Mouse (Mus musculus): ENCODE measurements around the gene Hist2h3c2. TPM values are rescaled to one million over a fixed set of nuclear protein-coding genes. Genes with fewer than 3 reads are reported as not detected.

The Hist2h3c2 gene
- total RNA-seq, 2 experiments from 2014 or later: 79.1 to 93.5 TPM

DNA sequence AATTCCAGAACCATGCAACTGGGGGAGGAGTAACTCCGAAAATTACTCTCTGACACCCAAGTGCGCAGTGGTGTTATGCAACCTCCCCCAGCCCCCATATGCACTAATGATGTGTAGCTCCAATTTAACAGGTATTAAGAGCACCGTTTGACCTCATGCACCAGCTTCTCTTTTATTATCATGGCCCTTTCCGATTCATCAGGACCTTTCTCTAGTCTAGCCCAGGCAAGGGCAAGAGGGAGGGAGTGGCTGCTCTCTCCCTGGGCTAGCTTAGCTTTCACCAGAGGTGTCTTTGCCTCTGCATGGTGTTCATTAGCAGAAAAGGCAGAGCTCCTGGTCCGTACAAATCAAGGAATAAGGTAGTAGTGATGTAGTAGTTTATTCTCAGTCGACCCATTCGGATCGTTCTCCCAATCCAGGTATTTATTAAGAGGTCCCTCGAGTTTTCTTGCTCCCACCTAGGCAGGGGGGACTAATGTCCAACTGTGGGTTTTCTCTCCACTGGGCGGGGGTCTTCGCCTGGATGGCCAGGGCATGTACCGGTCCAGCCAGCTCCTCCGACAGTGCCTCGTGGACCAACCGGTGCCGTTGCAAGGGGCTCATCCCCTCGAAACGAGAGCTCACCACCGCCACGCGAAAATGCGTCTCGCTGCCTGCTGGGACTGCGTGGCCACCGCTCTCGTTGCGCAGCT is 42.3 kb downstream of the Hist2h3c2 start:
- no peak for DNase-seq

DNA sequence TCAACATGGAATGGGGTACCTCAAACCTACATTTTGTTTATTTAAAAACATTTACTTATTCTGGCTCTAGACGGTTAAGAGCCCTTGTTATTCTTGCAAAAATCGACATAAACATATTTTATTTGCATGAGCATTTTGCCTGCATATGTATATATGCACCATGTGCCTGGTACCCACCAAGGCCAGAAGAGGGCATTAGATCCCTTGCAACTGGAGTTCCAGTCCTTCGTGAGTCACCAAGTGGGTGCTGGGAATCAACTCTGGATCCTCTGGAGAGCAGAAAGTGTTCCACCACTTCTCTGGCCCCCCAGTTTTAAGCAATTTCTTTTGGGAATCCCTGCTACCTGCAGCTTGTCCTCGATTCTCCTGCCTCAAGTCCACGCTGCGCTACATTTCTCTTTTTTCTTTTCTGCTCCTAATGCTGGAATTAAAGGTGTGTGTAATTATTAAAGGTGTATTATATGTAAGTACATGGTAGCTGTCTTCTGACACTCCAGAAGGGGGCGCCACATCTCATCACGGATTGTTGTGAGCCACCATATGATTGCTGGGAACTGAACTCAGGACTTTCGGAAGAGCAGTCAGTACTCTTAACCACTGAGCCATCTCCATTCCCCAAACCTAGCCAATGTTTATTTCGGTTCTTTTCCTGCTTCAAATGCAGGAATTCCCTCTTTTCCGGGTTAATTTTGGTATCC is 43.2 kb downstream of the Hist2h3c2 start:
- no peak for DNase-seq

- DNase-seq: no peak
Observed at GRCm38 (mm10) chr3:96194966-96195365, 44.0 kb downstream of the Hist2h3c2 start.

GRCm38 (mm10) chr3:96192977-96193376 is 46.0 kb downstream of the Hist2h3c2 start:
- DNase-seq: no peak

Small RNAs within 50 kb of the gene (microRNA-seq; reads per million reads assigned to microRNA genes)
- gene Gm44492 (0 to 0.25 reads per million in 2 experiments), gene Gm47311 (0 reads per million in 2 experiments), gene Gm47313 (0 reads per million in 2 experiments)

Other genes with a start within 250 kb of the Hist2h3c2 start
- 10 to 100 TPM; 56.2 to 67.9 TPM for gene Plekho1, start 243.1 kb downstream of the Hist2h3c2 start, total RNA-seq (2021)
- gene Vps45, start 180.7 kb downstream of the Hist2h3c2 start, total RNA-seq (2021): 10 to 100 TPM; 25.4 to 27.3 TPM
- 10 to 100 TPM; 49.3 to 55.9 TPM for gene Otud7b, start 134.6 kb downstream of the Hist2h3c2 start, total RNA-seq (2021)
- gene Mtmr11, start 77.1 kb downstream of the Hist2h3c2 start, total RNA-seq (2021): 10 to 100 TPM in 1 of 2 experiments, 1 to 10 TPM in 1; 4.3 to 12.0 TPM
- gene Sf3b4, start 66.8 kb downstream of the Hist2h3c2 start, total RNA-seq (2021): 10 to 100 TPM; 18.4 to 22.5 TPM
- 1 to 10 TPM; 4.1 TPM for gene Sv2a, start 58.0 kb downstream of the Hist2h3c2 start, total RNA-seq (2021)
- 10 to 100 TPM; 23.3 to 28.3 TPM for gene Bola1, start 19.4 kb downstream of the Hist2h3c2 start, total RNA-seq (2021)
- gene Hist2h2ab, start 19.3 kb downstream of the Hist2h3c2 start, total RNA-seq (2021): 10 to 100 TPM; 10.3 to 10.7 TPM
- gene Hist2h2ac, start 18.2 kb downstream of the Hist2h3c2 start, total RNA-seq (2021): 10 to 100 TPM; 77.5 to 90.5 TPM
- gene Hist2h2be, start 18.0 kb downstream of the Hist2h3c2 start, total RNA-seq (2021): 1 to 10 TPM; 3.7 to 4.7 TPM
- 100 to 1,000 TPM; 666 to 717 TPM for gene Hist2h2aa2, start 1.1 kb upstream of the Hist2h3c2 start, total RNA-seq (2021)
- gene Hist2h2aa1, start 6.4 kb upstream of the Hist2h3c2 start, total RNA-seq (2021): 10 to 100 TPM; 10.2 to 16.2 TPM
- gene Hist2h3c1, start 7.6 kb upstream of the Hist2h3c2 start, total RNA-seq (2021): 1 to 10 TPM in 1 of 2 experiments, under 1 TPM in 1; 0.43 to 1.8 TPM
- 10 to 100 TPM; 40.0 to 46.5 TPM for gene Hist2h4, start 24.2 kb upstream of the Hist2h3c2 start, total RNA-seq (2021)
- 100 to 1,000 TPM; 371 to 396 TPM for gene Hist2h3b, start 29.5 kb upstream of the Hist2h3c2 start, total RNA-seq (2021)
- gene Hist2h2bb, start 30.6 kb upstream of the Hist2h3c2 start, total RNA-seq (2021): 100 to 1,000 TPM; 371 to 420 TPM
- 1 to 10 TPM in 1 of 2 experiments, under 1 TPM in 1; 0.56 to 1.2 TPM for gene Fcgr1, start 54.8 kb upstream of the Hist2h3c2 start, total RNA-seq (2021)
- gene BC107364, start 213.2 kb upstream of the Hist2h3c2 start, total RNA-seq (2021): not detected